ENCODE assay signal across 19 mouse cellular contexts in genomic region chr11:72032589-72032988, GRCm38 (mm10). TPM values are rescaled to one million over a fixed set of nuclear protein-coding genes. Genes with fewer than 3 reads are reported as not detected.
A peak's percentile ranks its signal among the peaks of the same experiment; 100 is the strongest.
DNase-seq lines count a peak whose midpoint lies in the region; ATAC-seq and TF ChIP-seq lines count a peak whose summit lies in the region.
"Had no signal": no experiment of that assay in that cellular context is flagged by ENCODE, and none has a peak within 500 bp of the region (broad histone marks: within the 10 kb centered on the region; RNA-seq: fewer than 3 reads in every experiment).

No protein-coding gene starts in this region.

- H3ac ChIP-seq in C2C12 (ENCODE audit: control insufficient read depth, insufficient read length, low read depth) (no peak overlapping the region), myocyte (ENCODE audit: control insufficient read depth, insufficient read length) (no peak overlapping the region)

- H3K79me2 ChIP-seq in C2C12 (ENCODE audit: control insufficient read depth, insufficient read depth) (no peaks in the 10 kb centered on the region), myocyte (ENCODE audit: control insufficient read depth, insufficient read depth) (no peaks in the 10 kb centered on the region)

- peak overlapping the region; percentile 27 for H3K4me2 ChIP-seq in myocyte (ENCODE audit: low read depth)
- no peak overlapping the region for H3K4me2 ChIP-seq in midbrain, embryonic 14.5 days (ENCODE audit: low read length)

- 88% methylated on average over 3 of the region's 3 CpGs for WGBS in midbrain, embryonic 14.5 days

- ATAC-seq in midbrain, embryonic 14.5 days (ENCODE audit: low FRiP score, low TSS enrichment) = no peak
- ATAC-seq: activated CD4-positive, CD25-positive, alpha-beta regulatory T cell, adult 4 months; CD4-positive, CD25-positive, alpha-beta regulatory T cell, adult 4 months; Patski had no signal

- H3K4me1 ChIP-seq in midbrain, embryonic 14.5 days (ENCODE audit: control insufficient read depth, insufficient read depth, low read length) = no peaks in the 10 kb centered on the region

- no peak for TF ChIP-seq POLR2A in myocyte (IDR thresholded peaks at IDR 0.05; ENCODE audit: insufficient read length, low read depth)

- no peaks in the 10 kb centered on the region for H3K36me3 ChIP-seq in C2C12 (ENCODE audit: control insufficient read depth, insufficient read depth)
- no peaks in the 10 kb centered on the region for H3K36me3 ChIP-seq in myocyte (ENCODE audit: control insufficient read depth, insufficient read depth)
- no peaks in the 10 kb centered on the region for H3K36me3 ChIP-seq in midbrain, embryonic 14.5 days (ENCODE audit: control insufficient read depth, insufficient read depth, low read length)
- H3K36me3 ChIP-seq: G1E had no signal

- no peak overlapping the region for H3K4me3 ChIP-seq in C2C12 (ENCODE audit: insufficient read depth, poor library complexity, severe bottlenecking)
- H3K4me3 ChIP-seq in myocyte = no peak overlapping the region
- H3K4me3 ChIP-seq in midbrain, embryonic 14.5 days (replicated peaks; ENCODE audit: low read depth, low read length) = no peak overlapping the region

- TF ChIP-seq CTCF in C2C12 (IDR thresholded peaks at IDR 0.05; ENCODE audit: control insufficient read depth, insufficient read depth, insufficient read length) = no peak

- no peaks in the 10 kb centered on the region for H3K9me3 ChIP-seq in midbrain, embryonic 14.5 days (ENCODE audit: control insufficient read depth, low read length)

- DNase-seq in layer of hippocampus, adult 9-10 months (ENCODE audit: low spot score) = no peak
- DNase-seq in midbrain, embryonic 14.5 days = no peak
- DNase-seq: adrenal gland, adult 2 months; adrenal gland, adult 8-10 months; adrenal gland, postnatal 10 days; adrenal gland, postnatal 14 days; adrenal gland, postnatal 25 days; adrenal gland, postnatal 36 days; B cell, adult 2 months; cerebellum, adult 11 months; cerebellum, adult 11-12 months; cerebellum, adult 18-20 months; cerebellum, adult 2 months had no signal

- no peak overlapping the region for H3K27ac ChIP-seq in midbrain, embryonic 14.5 days (replicated peaks; ENCODE audit: low read depth, low read length)

- H3K27me3 ChIP-seq in C2C12 (ENCODE audit: control insufficient read depth, insufficient read depth, insufficient read length) (peaks cover 17% of the 10 kb centered on the region), myocyte (ENCODE audit: control insufficient read depth, insufficient read depth, insufficient read length) (peaks cover 19% of the 10 kb centered on the region)
- peaks cover 6% of the 10 kb centered on the region; the same call in 1 of the 2 replicates for H3K27me3 ChIP-seq in midbrain, embryonic 14.5 days (ENCODE audit: control insufficient read depth, insufficient read depth, low read length)

- H3K79me3 ChIP-seq in C2C12 (ENCODE audit: low read depth) = no peaks in the 10 kb centered on the region

- no peak overlapping the region for H3K9ac ChIP-seq in midbrain, embryonic 14.5 days (replicated peaks; ENCODE audit: low read length)

TF ChIP-seq in C2C12, 6 proteins besides CTCF, POLR2A, EP300 and RAD21:
- TF ChIP-seq MYOG (IDR thresholded peaks at IDR 0.05; ENCODE audit: control insufficient read depth, extremely low read depth, insufficient read length) (no peak), MYOD1 (IDR thresholded peaks at IDR 0.05; ENCODE audit: control insufficient read depth, insufficient read length, low read depth) (peak; percentile 22)

TF ChIP-seq in myocyte, 11 proteins besides CTCF, POLR2A, EP300 and RAD21:
- TF ChIP-seq MYOD1 (IDR thresholded peaks at IDR 0.05; ENCODE audit: control insufficient read depth in 1 of 3, insufficient read length in 2 of 3, low read depth in 2 of 3) (peak in 2 of 3 experiments; percentile 66), TCF12 (IDR thresholded peaks at IDR 0.05; ENCODE audit: insufficient read depth, poor library complexity, severe bottlenecking) (no peak), MYOG (IDR thresholded peaks at IDR 0.05; ENCODE audit: control insufficient read depth in 1 of 3, insufficient read depth in 1 of 3, insufficient read length in 2 of 3, low read depth in 2 of 3) (peak in 1 of 3 experiments; percentile 7)

RNA-seq across cellular contexts. Expression of gene Aipl1, which starts 4.7 kb away (rescaled TPM):
- 0.21 TPM for polyA plus RNA-seq in C2C12 (2012; fragmentation: generic; extraction: Trizol)
- polyA plus RNA-seq in myocyte (2012; fragmentation: generic; extraction: Trizol) = 0.38 TPM
- 0.23 and 0.29 TPM in 2 replicates for polyA plus RNA-seq in midbrain, embryonic 14.5 days (2014; fragmentation: Nextera tagmentation; extraction: Ambion mirVana)
- polyA plus RNA-seq: CD4-positive, CD25-positive, alpha-beta regulatory T cell, adult 4 months; G1E had no signal

RNA-seq across cellular contexts. Expression of gene Pimreg, which starts 9.2 kb away (rescaled TPM):
- polyA plus RNA-seq in C2C12 (2012; fragmentation: generic; extraction: Trizol) (156 TPM), myocyte (2012; fragmentation: generic; extraction: Trizol) (77.9 TPM)
- polyA plus RNA-seq in midbrain, embryonic 14.5 days (2014; fragmentation: Nextera tagmentation; extraction: Ambion mirVana) = 26.5 and 39.3 TPM in 2 replicates
- polyA plus RNA-seq: G1E had no signal
